Mouse (Mus musculus): ENCODE data around the gene Sall1.

- TF ChIP-seq EP300 (IDR thresholded peaks at IDR 0.05; ENCODE audit: insufficient read depth, low read depth, low read length) (no peak), CTCF (IDR thresholded peaks at IDR 0.05; ENCODE audit: low read depth, low read length) (no peak), POLR2A (IDR thresholded peaks at IDR 0.05; ENCODE audit: insufficient read depth, low read length) (no peak)
Observed at GRCm38 (mm10) chr8:88983468-88983867, 60.5 kb downstream of the Sall1 start.

All from ES-Bruce4 (cell line).